Mouse (Mus musculus) layer of hippocampus, adult 11-12 months (tissue): ENCODE measurements around the gene Ppp1r18.
"Not testable (repeated sequence)": the region's sequence is repeated elsewhere in the genome, so short reads cannot be mapped to it uniquely, and the experiment has no call there.

Experiments used
- DNase-seq: peaks from one replicate; pipeline ENCODE4 v3.0.0; 2022; ENCODE audit warnings: low spot score

The Ppp1r18 gene

GRCm38 (mm10) chr17:35836991-35837422, 28.4 kb upstream of the Ppp1r18 start:
- peak; percentile 83 for DNase-seq

- DNase-seq: no peak
These were observed 27.9 kb upstream of the Ppp1r18 start for GRCm38 (mm10) chr17:35837487-35837886.

GRCm38 (mm10) chr17:35838122-35838544, 27.3 kb upstream of the Ppp1r18 start, which contains the start of gene Tubb5:
Gene Tubb5 (minus strand): TSS chr17:35838306.
- DNase-seq: peak; percentile 98

GRCm38 (mm10) chr17:35838570-35838969, 26.8 kb upstream of the Ppp1r18 start:
- no peak for DNase-seq

GRCm38 (mm10) chr17:35839002-35839401, 26.4 kb upstream of the Ppp1r18 start:
- DNase-seq: not testable (repeated sequence)

- DNase-seq: no peak
These were observed 24.8 kb upstream of the Ppp1r18 start for GRCm38 (mm10) chr17:35840561-35840960.

GRCm38 (mm10) chr17:35841076-35841950, 24.1 kb upstream of the Ppp1r18 start, which contains the start of gene Mdc1:
Gene Mdc1 (plus strand): TSS chr17:35841515.
- peak; percentile 100 for DNase-seq

- no peak for DNase-seq
These were observed 23.4 kb upstream of the Ppp1r18 start for GRCm38 (mm10) chr17:35842006-35842405.

GRCm38 (mm10) chr17:35843514-35843913, 21.9 kb upstream of the Ppp1r18 start:
- no peak for DNase-seq

- DNase-seq: no peak
These were observed 17.3 kb upstream of the Ppp1r18 start for GRCm38 (mm10) chr17:35848112-35848511.

GRCm38 (mm10) chr17:35850974-35851373, 14.4 kb upstream of the Ppp1r18 start:
- DNase-seq: no peak

- no peak for DNase-seq
These were observed 6.0 kb upstream of the Ppp1r18 start for GRCm38 (mm10) chr17:35859371-35859770.

GRCm38 (mm10) chr17:35859835-35860234, 5.6 kb upstream of the Ppp1r18 start:
- DNase-seq: no peak

- no peak for DNase-seq
These were observed 4.6 kb upstream of the Ppp1r18 start for GRCm38 (mm10) chr17:35860831-35861197.

GRCm38 (mm10) chr17:35861198-35861857, 4.1 kb upstream of the Ppp1r18 start, which contains the start of gene Nrm:
Gene Nrm (plus strand): TSS chr17:35861318.
- peak; percentile 85 for DNase-seq

- DNase-seq: no peak
These were observed 500 bp upstream of the Ppp1r18 start for GRCm38 (mm10) chr17:35864832-35865353.

GRCm38 (mm10) chr17:35866281-35866831, 963 bp downstream of the Ppp1r18 start:
- no peak for DNase-seq

GRCm38 (mm10) chr17:35866911-35867890, 1.8 kb downstream of the Ppp1r18 start:
- no peak for DNase-seq

- DNase-seq: no peak
These were observed 2.9 kb downstream of the Ppp1r18 start for GRCm38 (mm10) chr17:35868165-35868820.

- no peak for DNase-seq
These were observed 3.6 kb downstream of the Ppp1r18 start for GRCm38 (mm10) chr17:35868961-35869345.
